ENCODE assay signal across 18 mouse cellular contexts in the genomic region with DNA sequence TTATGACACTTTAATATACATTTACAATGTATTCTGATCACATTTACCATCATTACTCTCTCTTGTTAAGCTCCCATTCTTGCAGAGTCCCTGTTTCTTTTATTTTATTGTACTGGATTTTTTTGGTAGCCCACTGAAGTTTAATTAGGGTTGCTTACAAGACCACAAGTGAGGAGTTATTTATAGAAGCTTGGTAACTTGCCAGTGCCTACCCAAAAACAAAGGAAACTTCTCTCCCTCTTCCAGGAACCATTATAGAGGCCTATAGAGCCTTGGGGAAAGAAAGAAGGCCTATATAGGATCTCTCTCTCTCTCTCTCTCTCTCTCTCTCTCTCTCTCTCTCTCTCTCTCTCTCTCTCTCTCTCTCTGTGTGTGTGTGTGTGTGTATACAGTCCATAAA.
DNase-seq lines count a peak whose midpoint lies in the region; ATAC-seq and TF ChIP-seq lines count a peak whose summit lies in the region.
"Had no signal": no experiment of that assay in that cellular context is flagged by ENCODE, and none has a peak within 500 bp of the region (broad histone marks: within the 10 kb centered on the region; RNA-seq: fewer than 3 reads in every experiment).

No protein-coding gene starts in this region.

- no peaks in the 10 kb centered on the region for H3K27me3 ChIP-seq in forebrain, embryonic 14.5 days (replicated peaks; ENCODE audit: control insufficient read depth, insufficient read depth, low read length)
- H3K27me3 ChIP-seq in forebrain, embryonic 16.5 days (replicated peaks; ENCODE audit: control insufficient read depth, insufficient read depth, low read length), result no peaks in the 10 kb centered on the region
- H3K27me3 ChIP-seq in hindbrain, postnatal 0 days (ENCODE audit: insufficient read depth, low read length), result no peaks in the 10 kb centered on the region
- H3K27me3 ChIP-seq in hindbrain, embryonic 14.5 days (ENCODE audit: control insufficient read depth, insufficient read depth, low read length), result no peaks in the 10 kb centered on the region
- H3K27me3 ChIP-seq in limb, embryonic 14.5 days (ENCODE audit: control insufficient read depth, insufficient read depth, low read length), result no peaks in the 10 kb centered on the region
- H3K27me3 ChIP-seq in limb, embryonic 10.5 days (ENCODE audit: low read depth, poor library complexity, severe bottlenecking), result no peaks in the 10 kb centered on the region
- H3K27me3 ChIP-seq: embryonic facial prominence, embryonic 13.5 days; forebrain, embryonic 13.5 days had no signal

- H3K27ac ChIP-seq in forebrain, embryonic 14.5 days (ENCODE audit: low read depth, low read length), result no peak overlapping the region
- no peak overlapping the region for H3K27ac ChIP-seq in forebrain, embryonic 16.5 days (ENCODE audit: low read length)
- H3K27ac ChIP-seq in hindbrain, postnatal 0 days, result no peak overlapping the region
- H3K27ac ChIP-seq in hindbrain, embryonic 14.5 days, result no peak overlapping the region
- no peak overlapping the region for H3K27ac ChIP-seq in limb, embryonic 14.5 days (replicated peaks; ENCODE audit: low read depth, low read length)
- H3K27ac ChIP-seq in limb, embryonic 10.5 days, result no peak overlapping the region
- H3K27ac ChIP-seq: embryonic facial prominence, embryonic 13.5 days; forebrain, embryonic 13.5 days had no signal

- no peaks in the 10 kb centered on the region for H3K9me3 ChIP-seq in forebrain, embryonic 14.5 days (replicated peaks; ENCODE audit: control insufficient read depth, low read length)
- no peaks in the 10 kb centered on the region for H3K9me3 ChIP-seq in forebrain, embryonic 16.5 days (ENCODE audit: control insufficient read depth, low read length)
- no peaks in the 10 kb centered on the region for H3K9me3 ChIP-seq in hindbrain, postnatal 0 days (ENCODE audit: low read length)
- H3K9me3 ChIP-seq in hindbrain, embryonic 14.5 days (ENCODE audit: control insufficient read depth, low read length), result no peaks in the 10 kb centered on the region
- H3K9me3 ChIP-seq in limb, embryonic 14.5 days (ENCODE audit: control insufficient read depth, low read length), result no peaks in the 10 kb centered on the region
- H3K9me3 ChIP-seq in limb, embryonic 10.5 days (replicated peaks), result no peaks in the 10 kb centered on the region
- H3K9me3 ChIP-seq: embryonic facial prominence, embryonic 13.5 days; forebrain, embryonic 13.5 days had no signal

- no peak overlapping the region for H3K4me3 ChIP-seq in forebrain, embryonic 14.5 days (ENCODE audit: low read depth, low read length)
- no peak overlapping the region for H3K4me3 ChIP-seq in forebrain, embryonic 16.5 days (replicated peaks; ENCODE audit: low read length)
- H3K4me3 ChIP-seq in hindbrain, postnatal 0 days (ENCODE audit: low read length), result no peak overlapping the region
- H3K4me3 ChIP-seq in hindbrain, embryonic 14.5 days (replicated peaks; ENCODE audit: low read length), result no peak overlapping the region
- H3K4me3 ChIP-seq in limb, embryonic 14.5 days (replicated peaks; ENCODE audit: low read length), result no peak overlapping the region
- H3K4me3 ChIP-seq in limb, embryonic 10.5 days, result no peak overlapping the region
- H3K4me3 ChIP-seq: embryonic facial prominence, embryonic 13.5 days; forebrain, embryonic 13.5 days had no signal

- ATAC-seq in forebrain, embryonic 14.5 days, result no peak; the same call in 1 of the 2 replicates
- no peak for ATAC-seq in forebrain, embryonic 16.5 days
- no peak for ATAC-seq in hindbrain, postnatal 0 days
- ATAC-seq in hindbrain, embryonic 14.5 days (ENCODE audit: low FRiP score), result no peak
- no peak for ATAC-seq in limb, embryonic 14.5 days (ENCODE audit: low FRiP score, low read depth)
- ATAC-seq: forebrain, embryonic 13.5 days; forebrain, postnatal 0 days had no signal

- no peak overlapping the region for H3K4me2 ChIP-seq in forebrain, embryonic 14.5 days (ENCODE audit: low read length)
- no peak overlapping the region for H3K4me2 ChIP-seq in forebrain, embryonic 16.5 days (ENCODE audit: low read length)
- H3K4me2 ChIP-seq in hindbrain, postnatal 0 days (ENCODE audit: low read depth, low read length), result no peak overlapping the region
- H3K4me2 ChIP-seq in hindbrain, embryonic 14.5 days (replicated peaks), result no peak overlapping the region
- H3K4me2 ChIP-seq in limb, embryonic 14.5 days (replicated peaks; ENCODE audit: low read depth, low read length, severe bottlenecking), result no peak overlapping the region
- H3K4me2 ChIP-seq: embryonic facial prominence, embryonic 13.5 days; forebrain, embryonic 13.5 days had no signal

- peak; percentile 65 for DNase-seq in forebrain, embryonic 14.5 days (ENCODE audit: low spot score)
- peak; percentile 6 for DNase-seq in hindbrain, postnatal 0 days (ENCODE audit: low spot score)
- DNase-seq in hindbrain, embryonic 14.5 days (ENCODE audit: low spot score), result no peak
- peak; percentile 27 for DNase-seq in limb, embryonic 14.5 days (ENCODE audit: low spot score)
- no peak for DNase-seq in limb, embryonic 10.5 days (ENCODE audit: low spot score)
- DNase-seq in lung, postnatal 10 days, result no peak
- DNase-seq: adrenal gland, adult 2 months; adrenal gland, postnatal 10 days; adrenal gland, postnatal 25 days; cerebellum, adult 11-12 months; cerebellum, adult 2 months; cerebellum, adult 9-10 months; cerebellum, postnatal 10 days; cerebellum, postnatal 25 days; forebrain, postnatal 0 days had no signal

- peaks cover 4% of the 10 kb centered on the region; the same call in 1 of the 2 replicates for H3K4me1 ChIP-seq in forebrain, embryonic 14.5 days (ENCODE audit: control insufficient read depth, insufficient read depth, low read length)
- no peaks in the 10 kb centered on the region; the same call in 1 of the 2 replicates for H3K4me1 ChIP-seq in forebrain, embryonic 16.5 days (replicated peaks; ENCODE audit: control insufficient read depth, insufficient read depth, low read length)
- H3K4me1 ChIP-seq in hindbrain, postnatal 0 days (ENCODE audit: insufficient read depth, low read length), result no peaks in the 10 kb centered on the region
- no peaks in the 10 kb centered on the region for H3K4me1 ChIP-seq in hindbrain, embryonic 14.5 days (replicated peaks; ENCODE audit: control insufficient read depth, insufficient read depth, low read length)
- H3K4me1 ChIP-seq in limb, embryonic 14.5 days (ENCODE audit: control insufficient read depth, insufficient read depth, low read length), result 0 out of 2 replicates have a peak, but pooled peaks cover 2% of the 10 kb centered on the region
- no peaks in the 10 kb centered on the region for H3K4me1 ChIP-seq in limb, embryonic 10.5 days

- TF ChIP-seq CTCF in hindbrain, postnatal 0 days (IDR thresholded peaks at IDR 0.05; ENCODE audit: low read depth), result no peak

- TF ChIP-seq POLR2A in limb, embryonic 14.5 days (IDR thresholded peaks at IDR 0.05; ENCODE audit: borderline replicate concordance, extremely low read depth, insufficient read depth, insufficient read length), result no peak

- H3K9ac ChIP-seq in forebrain, embryonic 14.5 days (ENCODE audit: low read length), result no peak overlapping the region
- no peak overlapping the region for H3K9ac ChIP-seq in forebrain, embryonic 16.5 days (replicated peaks; ENCODE audit: low read depth, low read length)
- H3K9ac ChIP-seq in hindbrain, postnatal 0 days (replicated peaks; ENCODE audit: low read length), result no peak overlapping the region
- H3K9ac ChIP-seq in hindbrain, embryonic 14.5 days, result no peak overlapping the region
- no peak overlapping the region for H3K9ac ChIP-seq in limb, embryonic 14.5 days (ENCODE audit: low read depth, low read length, severe bottlenecking)
- H3K9ac ChIP-seq: embryonic facial prominence, embryonic 13.5 days; forebrain, embryonic 13.5 days; forebrain, postnatal 0 days had no signal

- H3K36me3 ChIP-seq in forebrain, embryonic 14.5 days (ENCODE audit: control insufficient read depth, insufficient read depth, low read length), result no peaks in the 10 kb centered on the region
- no peaks in the 10 kb centered on the region for H3K36me3 ChIP-seq in forebrain, embryonic 16.5 days (ENCODE audit: control insufficient read depth, insufficient read depth)
- no peaks in the 10 kb centered on the region for H3K36me3 ChIP-seq in hindbrain, postnatal 0 days (ENCODE audit: insufficient read depth, low read length)
- H3K36me3 ChIP-seq in hindbrain, embryonic 14.5 days (replicated peaks; ENCODE audit: control insufficient read depth, insufficient read depth), result no peaks in the 10 kb centered on the region
- H3K36me3 ChIP-seq in limb, embryonic 14.5 days (ENCODE audit: control insufficient read depth, insufficient read depth, low read length), result no peaks in the 10 kb centered on the region
- H3K36me3 ChIP-seq in limb, embryonic 10.5 days, result no peaks in the 10 kb centered on the region
- H3K36me3 ChIP-seq: embryonic facial prominence, embryonic 13.5 days had no signal

Comparison
In these comparisons a context has a peak if more than half of its experiments do, and no peak if none do; other contexts are left out.
1. DNase-seq: peak in forebrain, embryonic 14.5 days (single experiment), hindbrain, postnatal 0 days (single experiment) and limb, embryonic 14.5 days (single experiment); none in hindbrain, embryonic 14.5 days (single experiment), limb, embryonic 10.5 days (single experiment) and lung, postnatal 10 days (single experiment).